Mouse (Mus musculus) heart, postnatal 4 days (tissue): ENCODE measurements around the gene Osmr. TPM values are rescaled to one million over a fixed set of nuclear protein-coding genes. Genes with fewer than 3 reads are reported as not detected.
"Not testable (repeated sequence)": the region's sequence is repeated elsewhere in the genome, so short reads cannot be mapped to it uniquely, and the experiment has no call there.

Experiments used
- DNase-seq: peaks from one replicate; pipeline ENCODE4 v3.0.0; 2021
- total RNA-seq, 2 experiments: library from RNA; stranded (reverse); gene quantifications; 2 replicates each; pipeline ENCODE4 v1.2.3; 2021

The Osmr gene
- total RNA-seq, 2 experiments from 2014 or later, result 7.7 to 8.4 TPM

DNA sequence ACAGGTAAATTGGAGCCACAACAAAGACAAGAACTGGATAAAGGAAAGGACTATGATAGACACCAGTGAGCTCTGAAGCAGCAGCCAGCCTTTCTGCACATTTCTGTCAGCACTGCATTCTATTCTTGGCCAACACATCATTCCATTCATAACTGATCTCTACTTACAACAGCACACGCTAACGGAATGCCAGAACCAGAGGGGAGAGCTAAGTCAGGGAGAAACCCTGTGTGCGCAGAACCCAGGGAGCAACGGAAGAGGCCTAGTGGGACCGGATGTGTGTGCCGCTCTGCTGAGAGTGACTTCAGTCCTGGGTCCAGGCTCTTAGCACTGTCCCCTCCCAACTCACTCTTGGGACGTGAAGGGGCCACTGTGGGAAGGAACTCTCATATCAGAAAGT, 13.2 kb downstream of the Osmr start:
- DNase-seq, result peak; percentile 65

- no peak for DNase-seq
These were observed 15.0 kb downstream of the Osmr start for GRCm38 (mm10) chr15:6859781-6860180.

- DNase-seq, result no peak
These were observed 15.9 kb downstream of the Osmr start for GRCm38 (mm10) chr15:6858871-6859270.

- no peak for DNase-seq
These were observed 17.4 kb downstream of the Osmr start for GRCm38 (mm10) chr15:6857270-6857905.

DNA sequence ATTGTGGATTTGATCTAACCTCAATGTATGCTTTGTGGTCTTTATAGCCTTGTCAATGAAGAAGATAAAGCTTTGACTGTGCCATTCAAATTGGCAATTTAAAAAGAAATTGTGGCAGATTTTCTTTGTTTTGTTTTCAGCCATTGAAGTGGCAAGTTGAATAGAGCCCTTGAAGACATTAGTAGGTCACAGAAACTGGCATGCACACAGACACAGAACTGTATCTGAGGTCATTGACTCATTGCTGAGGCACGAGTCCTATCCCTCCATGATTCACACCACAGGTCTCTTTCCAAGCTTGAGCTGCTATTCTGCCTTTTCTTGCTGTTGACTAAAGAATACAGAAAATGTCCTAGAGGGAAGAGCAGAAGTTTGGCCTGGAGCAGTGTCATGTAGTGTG, 24.9 kb downstream of the Osmr start:
- no peak for DNase-seq

GRCm38 (mm10) chr15:6840199-6840598, 34.6 kb downstream of the Osmr start:
- peak; percentile 26 for DNase-seq

DNA sequence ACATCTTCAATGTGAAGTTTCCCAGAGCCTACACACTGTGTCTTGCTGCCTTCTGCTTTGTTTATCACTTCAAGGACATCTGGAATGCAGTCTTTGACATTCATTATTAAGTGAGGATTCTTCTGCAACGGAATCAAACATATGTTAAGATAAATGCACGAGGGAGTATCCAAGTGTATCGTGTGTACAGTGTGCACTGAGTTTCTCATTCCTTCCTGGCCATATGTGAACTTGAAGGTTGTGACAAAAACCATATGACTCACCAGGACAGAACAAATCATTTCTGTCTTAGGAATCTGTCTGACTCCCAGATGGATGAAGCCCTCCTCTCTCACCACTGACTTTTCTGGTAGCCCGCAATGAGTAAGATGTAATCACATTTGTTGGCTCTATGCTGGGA, 59.0 kb downstream of the Osmr start:
- DNase-seq, result no peak

DNA sequence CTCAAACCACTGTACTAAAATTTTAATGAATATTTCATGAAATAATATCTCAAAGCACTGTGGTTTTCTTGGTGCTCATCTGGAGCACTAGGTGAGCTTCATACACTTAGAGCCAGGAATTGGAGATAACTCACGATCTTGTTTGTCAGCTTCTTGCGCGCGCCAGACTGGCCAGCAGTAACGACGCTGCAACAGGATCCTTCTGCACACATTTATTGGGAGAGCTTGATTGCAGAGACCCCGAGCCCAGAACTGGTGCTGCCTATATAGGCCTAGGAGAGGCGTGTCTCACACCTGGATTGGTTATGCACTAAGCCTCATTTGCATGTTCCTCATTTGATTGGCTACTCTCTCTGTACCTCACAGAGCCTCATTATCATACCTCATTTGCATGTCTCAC, 73.6 kb downstream of the Osmr start:
- not testable (repeated sequence) for DNase-seq

DNA sequence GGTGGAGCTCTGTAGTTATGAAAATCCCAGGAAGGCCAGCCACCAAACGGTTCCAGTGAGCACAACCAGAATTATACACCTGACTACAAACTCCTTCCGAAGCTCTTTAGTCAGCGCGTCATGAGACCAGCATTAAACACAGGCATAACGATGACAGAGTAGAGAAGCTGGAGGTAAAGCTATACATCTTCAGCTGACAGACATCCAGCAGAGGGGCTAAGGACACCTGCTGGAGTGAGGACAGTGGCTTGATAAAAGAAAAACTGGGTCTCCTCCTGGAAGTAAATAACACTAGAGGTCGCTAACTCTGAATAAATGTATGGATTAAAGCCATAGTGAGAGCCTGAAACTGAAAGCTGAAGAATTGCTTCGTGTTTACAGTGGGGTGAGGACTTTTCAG, 81.9 kb downstream of the Osmr start:
- no peak for DNase-seq

- no peak for DNase-seq
These were observed 83.1 kb downstream of the Osmr start for GRCm38 (mm10) chr15:6791648-6792047.

- no peak for DNase-seq
These were observed 84.8 kb downstream of the Osmr start for GRCm38 (mm10) chr15:6790011-6790410.

DNA sequence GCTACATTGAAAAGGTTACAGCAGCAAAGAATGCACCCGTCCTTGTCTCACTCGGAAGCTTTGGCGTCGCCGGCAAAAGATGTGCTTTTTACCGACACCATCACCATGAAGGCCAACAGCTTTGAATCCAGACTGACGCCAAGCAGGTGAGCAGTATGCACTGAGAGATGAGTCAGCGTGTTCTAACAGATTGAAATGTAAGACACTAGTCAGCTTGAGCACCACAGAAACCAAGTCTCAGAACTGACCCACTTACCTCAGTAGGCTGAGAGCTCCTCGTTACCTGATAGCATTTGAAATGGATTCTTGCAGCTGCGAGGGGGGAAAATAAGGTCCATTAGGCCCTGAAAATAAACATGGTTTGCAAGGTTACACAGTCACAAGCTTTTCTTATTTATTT, 87.5 kb downstream of the Osmr start:
- DNase-seq, result no peak

- DNase-seq, result no peak
These were observed 88.6 kb downstream of the Osmr start for GRCm38 (mm10) chr15:6786212-6786611.

- DNase-seq, result no peak
These were observed 102.5 kb downstream of the Osmr start for GRCm38 (mm10) chr15:6772265-6772664.

Other genes starting within 250 kb of the Osmr start
- 10 to 100 TPM; 20.3 to 21.0 TPM for gene Rictor, start 166.6 kb downstream of the Osmr start, total RNA-seq
- 10 to 100 TPM; 41.2 to 42.6 TPM for gene Lifr, start 215.6 kb upstream of the Osmr start, total RNA-seq